Mouse (Mus musculus): ENCODE data around the gene Gpr157.

GRCm38 (mm10) chr4:150068216-150068615 lies 18.9 kb upstream of the Gpr157 start:
- TF ChIP-seq CTCF (IDR thresholded peaks at IDR 0.05) (peak; percentile 34), EP300 (IDR thresholded peaks at IDR 0.05) (no peak)

All from lung, postnatal 0 days (tissue).